Mouse (Mus musculus): ENCODE data around the gene Zfp704.

Gene Zfp704

DNA sequence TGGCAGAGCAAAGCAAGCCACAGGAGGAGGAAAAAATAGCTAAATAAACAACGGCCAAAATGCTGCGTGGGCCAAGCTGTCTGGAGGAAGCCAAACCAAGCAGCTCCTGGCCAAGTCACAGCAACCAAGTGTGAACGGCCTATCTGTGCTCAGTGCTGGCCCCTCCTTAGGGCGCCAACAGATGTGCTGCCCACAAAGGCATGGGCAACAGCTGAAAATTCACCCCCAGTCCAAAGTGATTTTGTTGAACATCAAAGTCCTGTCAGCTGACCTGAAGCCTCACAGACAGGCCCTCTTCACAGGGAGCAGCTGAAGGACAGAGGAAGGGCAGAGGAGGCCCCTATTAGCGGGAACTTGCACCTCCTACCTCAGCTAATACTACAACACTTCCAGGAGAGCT lies 148.2 kb downstream of the Zfp704 start:
- no peak for DNase-seq (ENCODE audit: low spot score in 2 of 2)

DNA sequence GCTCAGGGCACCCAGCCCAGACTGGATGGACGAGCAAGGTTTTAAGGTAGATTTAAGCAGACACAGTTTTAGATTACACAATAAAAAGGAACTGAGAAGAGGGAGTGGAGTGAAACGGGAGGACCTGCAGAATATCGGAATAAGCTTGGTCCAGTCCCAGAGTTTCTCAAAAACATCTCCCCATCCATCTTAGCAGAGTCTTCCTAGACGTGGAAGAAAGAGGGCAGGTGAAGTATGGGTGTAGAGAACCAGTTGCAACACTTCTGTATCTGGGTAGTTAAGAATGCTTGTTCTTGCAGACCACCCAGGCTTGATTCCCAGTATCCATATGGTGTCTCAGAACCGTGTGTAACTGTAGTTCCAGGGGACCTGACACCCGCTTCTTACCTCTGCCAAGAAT lies 149.6 kb downstream of the Zfp704 start:
- DNase-seq (ENCODE audit: low spot score in 2 of 2) = no peak

DNA sequence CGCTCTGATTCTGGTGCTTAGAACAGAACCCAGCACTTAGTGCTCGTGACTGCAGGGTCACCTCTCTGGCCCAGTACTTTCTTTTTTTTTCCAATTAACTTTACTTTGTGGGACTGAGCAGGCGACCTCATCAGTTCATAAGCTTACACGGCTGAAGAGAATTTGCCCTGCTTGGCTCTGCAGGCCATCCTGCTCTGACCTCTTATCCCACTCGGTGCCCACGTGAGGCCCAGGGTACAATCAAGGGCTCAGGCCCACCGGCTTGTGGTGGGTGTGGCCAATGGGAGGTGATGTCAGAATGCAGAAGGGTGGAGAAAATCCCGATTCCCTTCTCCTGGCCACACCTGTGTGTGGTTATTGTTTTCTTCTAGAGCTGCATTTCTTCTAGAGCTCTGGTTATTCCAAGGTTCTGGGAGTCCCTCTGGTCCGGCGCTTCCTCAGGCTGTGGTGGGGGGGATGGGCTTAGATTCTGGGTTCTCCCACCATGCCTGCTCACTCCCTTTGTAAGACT lies 153.4 kb downstream of the Zfp704 start:
- no peak for DNase-seq (ENCODE audit: low spot score in 2 of 2)

DNA sequence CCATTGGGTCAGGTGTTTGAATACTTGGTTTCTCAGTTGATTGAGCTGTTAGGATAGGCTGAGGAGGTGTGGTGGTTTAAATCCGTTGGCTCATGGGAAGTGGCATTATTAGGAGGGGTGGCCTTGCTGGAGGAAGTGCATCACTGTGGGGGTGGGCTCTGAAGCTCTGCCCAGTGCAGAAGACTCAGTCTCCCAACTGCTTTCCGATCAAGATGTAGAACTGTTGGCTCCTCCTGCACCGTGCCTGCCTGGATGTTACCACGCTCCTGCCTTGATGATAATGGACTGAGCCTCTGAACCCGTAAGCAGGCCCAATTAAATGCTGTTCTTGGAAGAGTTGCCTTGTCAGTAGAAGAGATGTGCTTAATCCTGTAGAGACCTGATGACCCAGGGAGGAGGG lies 154.5 kb downstream of the Zfp704 start:
- DNase-seq (ENCODE audit: low spot score in 2 of 2) = no peak

DNA sequence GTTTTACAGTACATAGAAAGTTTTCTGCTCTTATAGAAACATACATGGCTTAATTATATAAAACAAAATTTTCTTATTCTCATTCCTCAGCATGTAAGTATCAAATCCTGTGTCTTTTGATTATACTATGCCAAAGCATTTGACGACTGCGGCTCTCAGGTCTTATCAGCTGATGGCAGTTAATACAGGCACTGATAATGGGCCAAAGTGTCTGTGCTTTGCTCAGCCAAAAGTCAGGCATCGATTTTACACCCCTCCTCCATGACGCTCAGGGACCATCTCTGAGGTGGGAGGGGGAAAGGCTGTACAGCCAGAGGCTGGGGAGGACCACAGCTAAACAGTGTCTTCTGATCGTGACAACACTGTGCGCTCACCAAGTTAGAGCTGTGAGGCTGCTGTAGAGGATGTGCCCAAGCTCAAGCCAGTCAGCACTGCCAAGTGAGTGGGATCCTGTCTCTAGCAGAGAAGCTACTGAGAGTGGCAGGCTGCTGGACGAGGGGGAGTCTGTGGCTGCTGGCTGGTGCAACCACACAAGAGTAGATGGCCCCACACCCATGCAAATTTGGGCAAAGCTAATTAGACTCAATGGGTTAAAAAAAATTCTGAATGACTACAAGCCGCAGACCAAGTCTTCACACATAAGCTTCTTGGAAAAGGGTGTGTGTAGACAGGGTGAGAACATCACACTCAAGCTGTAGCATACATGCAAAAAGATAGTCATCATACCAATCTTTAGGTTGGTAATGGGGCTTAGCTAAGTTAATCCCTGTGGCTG lies 155.1 kb downstream of the Zfp704 start:
- no peak for DNase-seq (ENCODE audit: low spot score in 2 of 2)

DNA sequence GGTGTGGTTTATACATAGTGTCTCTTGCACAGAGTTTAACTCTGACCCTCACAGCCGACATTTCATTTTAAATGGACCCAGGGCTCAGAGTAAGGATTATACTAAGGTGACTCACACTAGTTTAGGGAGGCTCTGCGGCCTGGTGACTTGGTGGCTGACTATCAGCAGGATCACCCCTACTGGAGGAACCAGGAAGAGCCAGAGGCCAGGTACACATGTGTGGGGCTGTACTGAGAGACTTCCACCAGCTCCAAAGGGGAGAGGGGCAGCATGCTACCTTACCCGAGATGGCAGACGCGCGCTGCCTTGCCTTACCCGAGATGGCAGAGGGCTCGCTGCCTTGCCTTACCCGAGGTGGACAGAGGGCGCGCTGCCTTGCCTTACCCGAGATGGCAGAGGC lies 159.4 kb downstream of the Zfp704 start:
- DNase-seq (ENCODE audit: low spot score in 2 of 2) = no peak

DNA sequence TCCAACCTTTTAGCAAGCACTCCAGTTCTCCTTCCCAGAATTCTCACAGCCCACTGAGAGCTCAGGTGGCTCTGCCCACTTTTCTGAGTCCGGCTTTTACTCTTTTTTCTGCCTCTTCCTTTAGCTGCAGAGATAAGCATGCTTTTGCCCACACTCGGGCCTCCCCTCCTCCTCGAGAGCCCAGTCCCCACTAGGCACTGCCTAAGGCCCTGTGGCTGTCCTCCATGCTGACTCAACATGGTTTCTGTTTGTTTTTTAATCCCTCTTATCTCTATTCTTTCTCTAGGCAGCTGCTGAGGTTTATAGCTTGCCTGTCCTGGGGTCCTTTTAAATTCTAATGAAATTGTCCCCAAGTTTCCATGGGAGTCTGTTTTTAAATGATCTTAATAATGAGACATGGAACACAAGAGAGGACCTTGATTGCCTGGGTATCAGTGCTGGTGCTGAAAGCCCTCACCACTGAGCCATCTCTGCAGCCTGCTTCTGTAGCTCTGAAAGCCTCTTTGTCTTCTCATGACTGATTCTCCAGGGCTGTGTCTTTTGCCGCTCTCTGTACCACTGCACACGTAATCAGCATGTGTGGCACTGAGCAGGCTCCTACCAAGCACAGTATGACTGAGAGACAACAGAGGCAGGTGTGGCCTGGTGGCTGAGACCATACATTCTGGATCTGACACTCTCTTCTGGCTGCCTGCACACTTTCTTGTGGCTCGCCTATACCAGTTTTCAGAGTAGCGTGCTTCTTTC lies 160.5 kb downstream of the Zfp704 start:
- DNase-seq (ENCODE audit: low spot score in 2 of 2) = no peak

DNA sequence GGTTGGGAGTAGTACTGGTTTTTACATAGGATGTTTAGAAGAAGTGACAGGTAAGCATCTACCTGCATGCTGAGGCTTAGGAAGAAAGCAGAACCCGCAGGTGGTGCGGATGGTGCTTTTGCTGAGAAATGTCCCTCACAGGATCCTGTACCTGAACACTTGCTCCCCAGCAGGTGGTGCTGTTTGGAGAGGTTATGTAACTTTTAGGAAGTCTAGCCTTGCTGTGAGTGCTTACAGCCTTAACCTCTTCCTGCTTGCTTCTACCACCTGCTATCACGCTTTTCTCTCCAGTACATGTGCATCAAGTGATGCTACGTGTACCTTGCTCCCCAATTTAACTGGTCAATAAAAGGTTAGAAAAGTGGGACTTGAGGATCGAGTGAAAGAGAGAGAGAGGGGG lies 161.3 kb downstream of the Zfp704 start:
- DNase-seq (ENCODE audit: low spot score in 2 of 2) = no peak

DNA sequence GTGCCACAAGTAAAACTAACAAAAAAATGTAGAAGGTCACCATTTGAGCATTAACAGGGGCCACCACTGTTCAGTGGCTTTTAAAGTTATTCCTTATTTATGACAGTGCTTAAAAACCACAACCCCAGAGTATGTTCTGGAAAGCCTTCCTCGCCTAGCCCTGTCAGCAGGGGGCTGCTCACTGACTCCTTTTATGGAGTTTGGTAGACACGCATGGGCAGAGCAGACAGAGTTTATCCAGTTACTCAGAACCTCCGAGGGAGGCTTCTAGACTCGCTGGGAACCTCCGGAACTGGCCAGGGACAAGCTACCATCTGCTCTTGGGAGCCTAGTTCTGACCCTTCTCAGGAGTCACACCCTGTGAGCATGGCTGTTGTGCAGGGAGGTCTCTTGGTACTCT lies 165.3 kb downstream of the Zfp704 start:
- no peak for DNase-seq (ENCODE audit: low spot score in 2 of 2)

DNA sequence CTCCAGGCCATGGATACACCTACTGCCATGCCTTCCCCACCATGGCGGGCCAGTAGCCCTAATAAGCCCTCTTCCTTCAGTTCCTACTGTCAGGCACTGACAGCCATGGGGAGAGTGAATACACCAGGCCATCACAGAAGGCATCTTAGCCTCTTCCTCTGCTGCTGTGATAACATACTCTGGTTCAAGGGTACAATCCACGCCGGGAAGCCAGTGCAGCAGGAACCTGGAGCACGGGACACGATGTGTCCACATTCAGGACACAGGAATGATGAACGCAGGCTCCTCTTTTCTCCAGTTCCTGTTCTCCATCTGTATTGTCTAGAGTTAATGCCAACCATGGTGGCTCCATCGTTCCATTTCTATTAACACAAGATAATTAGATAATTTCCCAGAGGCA lies 165.9 kb downstream of the Zfp704 start:
- no peak for DNase-seq (ENCODE audit: low spot score in 2 of 2)

DNA sequence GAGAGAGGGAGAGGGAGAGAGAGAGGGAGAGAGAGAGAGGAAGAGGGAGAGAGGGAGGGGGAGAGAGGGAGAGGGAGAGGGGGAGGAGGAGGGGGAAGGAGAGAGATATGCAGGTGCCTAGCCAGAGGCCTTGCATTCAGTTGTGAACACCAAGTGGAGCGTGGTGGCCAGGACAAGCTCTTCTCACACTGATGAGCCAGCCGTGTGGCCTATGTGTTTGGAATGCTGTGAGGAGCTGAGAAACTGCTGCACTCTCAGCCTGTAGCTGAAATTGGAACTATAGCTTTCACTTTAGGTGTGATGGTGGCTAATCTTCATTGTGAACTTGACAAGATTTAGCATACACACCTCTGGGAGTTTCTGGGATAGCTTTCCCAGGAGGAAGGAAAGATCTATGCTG lies 166.4 kb downstream of the Zfp704 start:
- DNase-seq (ENCODE audit: low spot score in 2 of 2) = no peak

DNA sequence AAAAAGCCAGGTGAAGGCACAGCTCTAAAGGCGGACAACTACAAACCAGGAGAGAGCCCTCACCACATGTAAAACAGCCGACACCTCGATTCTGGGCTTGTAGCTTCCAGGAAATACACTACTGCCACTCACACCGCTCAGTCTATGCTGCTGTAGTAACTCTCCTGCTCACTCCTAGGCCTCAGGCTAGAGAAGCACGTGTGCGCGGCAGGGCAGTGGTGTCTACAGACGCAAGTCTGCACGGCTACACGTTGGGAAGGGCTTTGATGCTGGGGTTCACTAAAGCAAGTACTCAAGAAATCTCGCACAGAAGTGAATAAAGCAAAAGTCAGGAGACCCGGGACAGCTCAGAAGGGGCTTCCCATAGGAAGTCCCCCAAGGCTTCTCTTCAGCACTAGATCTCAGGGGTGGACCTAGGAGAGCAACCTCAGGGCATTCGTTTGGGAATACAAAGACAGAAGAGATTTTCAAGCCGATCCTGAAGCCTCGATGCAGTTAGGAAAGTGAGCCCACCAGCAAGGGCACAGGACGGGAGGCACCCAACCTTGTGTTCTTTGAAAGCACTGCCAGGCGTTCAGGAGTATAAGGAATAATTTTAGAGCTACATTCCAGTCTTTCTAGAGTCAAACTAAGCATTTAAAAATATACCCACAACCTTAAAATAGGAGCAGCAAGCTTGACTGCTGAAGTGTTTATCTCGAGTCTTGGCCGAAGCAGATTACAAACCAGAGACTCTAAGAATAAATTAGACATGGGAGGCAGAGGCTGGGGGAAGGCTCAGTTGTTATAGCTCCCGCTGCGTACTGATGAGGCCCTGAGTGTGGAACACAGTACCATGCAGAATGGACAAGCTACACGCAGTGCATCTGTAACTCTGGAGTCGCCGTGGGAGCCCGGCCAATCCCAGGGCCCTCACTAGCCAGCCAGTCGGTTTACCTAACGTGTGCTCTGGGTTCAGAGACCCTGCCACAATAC lies 168.0 kb downstream of the Zfp704 start:
- DNase-seq (ENCODE audit: low spot score in 2 of 2) = no peak

DNA sequence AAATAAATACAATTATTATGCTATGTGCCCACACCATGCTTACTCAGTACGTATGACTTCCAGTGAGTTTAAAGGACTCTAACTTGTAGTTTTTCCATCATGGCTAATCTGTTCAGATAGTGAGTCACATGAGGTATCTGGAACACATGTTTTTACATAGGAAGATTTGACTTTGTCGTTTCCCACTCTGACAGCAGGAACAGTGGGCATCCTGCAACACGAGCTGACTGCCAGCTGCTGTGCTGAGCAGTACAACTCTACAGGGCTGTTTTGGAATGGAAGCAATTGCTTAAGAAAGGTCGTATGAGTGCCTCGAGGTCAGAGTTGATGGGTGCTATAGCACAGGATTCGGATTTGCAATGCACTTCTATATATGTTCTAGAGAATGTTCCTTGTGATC lies 169.4 kb downstream of the Zfp704 start:
- DNase-seq (ENCODE audit: low spot score in 2 of 2) = no peak

DNA sequence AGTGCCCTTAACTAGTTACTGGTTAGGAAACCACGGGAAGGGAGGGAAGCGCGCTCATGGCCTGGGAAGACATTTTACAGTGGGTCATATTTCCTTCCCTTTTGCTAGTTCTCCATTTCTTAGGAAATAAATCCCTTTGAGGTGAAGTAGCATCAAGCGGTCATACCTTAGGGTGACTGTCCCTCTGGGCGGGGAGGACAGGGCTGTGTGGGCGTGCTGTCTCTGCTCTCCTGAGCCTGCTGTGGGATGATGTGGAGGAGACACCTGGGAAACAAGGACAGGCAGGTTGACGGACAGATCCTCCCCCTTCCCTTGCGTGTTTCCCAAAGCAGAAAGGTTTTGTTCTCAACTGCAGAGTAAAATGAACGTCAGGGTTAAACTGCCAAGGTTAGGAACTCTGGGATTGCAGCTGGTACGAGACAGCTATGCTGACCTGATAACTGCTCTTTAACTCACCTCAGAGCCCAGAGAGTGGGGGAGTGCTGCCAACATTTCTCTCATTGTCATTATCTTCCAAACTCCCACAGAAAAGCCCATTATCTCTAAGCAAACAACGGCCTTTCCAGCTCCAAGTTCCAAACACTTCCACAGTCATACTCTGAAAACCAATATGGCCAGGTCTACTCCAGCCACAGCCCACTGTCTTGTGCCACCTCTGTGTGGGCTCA lies 170.1 kb downstream of the Zfp704 start:
- no peak for DNase-seq (ENCODE audit: low spot score in 2 of 2)

DNA sequence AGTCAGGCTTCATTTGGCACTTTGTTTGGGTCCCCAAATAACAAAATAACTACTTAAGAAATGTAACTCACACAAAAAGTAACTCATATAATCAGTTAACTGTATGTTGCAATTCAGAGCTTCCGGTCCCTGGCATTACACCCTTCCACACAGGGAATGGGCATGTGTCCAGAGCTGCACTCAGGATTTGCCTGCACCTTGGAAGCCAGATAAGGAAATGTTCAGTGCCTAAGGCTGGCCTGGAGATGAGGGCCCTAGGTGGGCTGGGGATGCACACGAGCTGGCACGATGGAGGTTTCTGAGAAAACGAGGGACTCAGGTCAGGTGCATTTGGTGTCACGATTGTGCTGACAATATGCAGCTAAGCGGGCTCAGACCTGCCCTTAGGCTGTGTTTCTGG lies 173.6 kb downstream of the Zfp704 start:
- DNase-seq (ENCODE audit: low spot score in 2 of 2) = no peak

DNA sequence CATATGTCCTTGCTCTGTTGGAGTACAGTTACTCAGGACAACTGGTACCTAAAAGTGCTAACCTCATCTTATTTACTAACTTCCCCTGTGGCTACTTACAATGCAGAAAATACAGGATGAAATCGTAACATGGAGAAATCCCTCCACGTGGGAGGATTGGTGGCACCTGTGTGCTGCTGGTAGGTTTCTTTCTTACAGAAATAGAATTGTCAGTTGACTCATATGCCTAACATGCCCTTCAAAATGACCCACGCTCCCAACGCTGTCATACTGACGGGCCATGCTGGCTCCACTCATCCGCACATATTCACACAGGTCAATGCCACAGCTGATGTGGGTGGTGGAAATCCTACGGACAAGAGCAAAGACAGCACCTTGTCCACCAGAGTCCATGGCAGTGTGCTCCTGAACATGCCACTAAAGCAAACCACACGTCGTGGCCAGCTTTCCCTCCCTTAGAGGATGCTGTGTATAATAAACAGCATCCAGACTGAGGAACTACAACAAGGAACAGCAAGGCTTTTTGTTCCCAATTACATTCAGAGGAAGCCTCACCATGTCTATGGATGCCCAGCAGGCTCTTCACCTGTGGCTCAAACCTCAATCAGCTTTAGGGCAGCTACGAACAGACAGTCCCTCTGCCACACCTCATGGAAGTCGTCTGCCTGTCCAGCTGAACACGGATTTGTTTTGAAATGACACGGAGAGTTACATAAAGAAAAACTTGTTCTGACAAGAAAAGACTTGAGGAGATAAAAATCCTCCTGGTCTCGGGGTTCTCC lies 175.3 kb downstream of the Zfp704 start:
- no peak for DNase-seq (ENCODE audit: low spot score in 2 of 2)

DNA sequence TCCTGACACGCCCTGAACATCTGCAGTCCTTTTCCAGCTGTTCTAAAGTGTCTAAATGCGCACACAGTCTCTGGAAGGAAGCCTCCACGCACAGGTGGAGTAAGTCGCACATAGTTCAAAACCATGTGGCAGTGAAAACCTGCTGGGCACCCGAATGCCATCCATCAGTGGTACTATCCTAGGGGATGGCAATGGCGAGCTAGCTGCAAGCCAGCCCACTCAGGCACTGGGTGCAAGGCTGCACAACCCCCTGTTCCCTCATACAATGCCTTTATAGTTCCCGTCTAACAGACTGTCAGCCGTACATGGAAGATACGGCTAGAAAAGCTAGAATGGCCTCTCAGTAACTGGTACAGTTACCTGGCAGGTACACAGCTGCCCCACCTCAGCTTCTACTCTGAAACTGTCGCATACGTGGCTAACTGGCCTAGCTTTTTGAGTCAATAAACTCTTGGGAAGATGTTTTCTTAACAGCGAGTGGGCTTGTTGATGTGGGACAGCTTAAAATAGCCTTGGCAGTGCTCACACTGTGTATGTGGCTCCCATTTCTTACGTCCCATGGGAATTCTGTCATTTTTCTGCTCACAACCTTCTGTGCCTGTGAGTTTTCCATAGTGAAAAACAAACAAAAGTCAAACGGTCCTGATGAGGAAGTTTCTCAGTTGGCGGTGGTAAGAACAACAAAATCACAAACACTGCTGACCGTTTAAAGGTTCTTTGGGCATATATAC lies 176.9 kb downstream of the Zfp704 start:
- no peak for DNase-seq (ENCODE audit: low spot score in 2 of 2)

DNA sequence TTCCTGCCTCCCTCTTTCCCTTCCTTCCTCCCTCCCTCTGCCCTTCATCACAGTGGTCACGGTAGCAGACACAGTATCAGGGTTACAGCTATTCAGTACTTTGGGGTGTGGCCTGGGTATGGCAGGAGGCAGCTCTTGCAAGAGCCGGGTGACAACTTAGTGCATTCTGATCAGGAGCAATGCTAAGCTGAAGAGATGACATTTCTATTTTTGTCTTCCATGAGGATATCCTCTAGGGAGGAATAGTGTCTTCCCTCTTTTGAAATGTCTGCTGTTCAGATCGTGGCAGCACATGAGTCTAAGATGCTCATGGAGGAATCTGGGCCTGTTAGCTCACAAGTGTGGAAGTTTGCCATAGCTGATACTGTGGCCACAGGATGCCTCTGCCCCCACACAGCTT lies 177.7 kb downstream of the Zfp704 start:
- DNase-seq (ENCODE audit: low spot score in 2 of 2) = no peak

DNA sequence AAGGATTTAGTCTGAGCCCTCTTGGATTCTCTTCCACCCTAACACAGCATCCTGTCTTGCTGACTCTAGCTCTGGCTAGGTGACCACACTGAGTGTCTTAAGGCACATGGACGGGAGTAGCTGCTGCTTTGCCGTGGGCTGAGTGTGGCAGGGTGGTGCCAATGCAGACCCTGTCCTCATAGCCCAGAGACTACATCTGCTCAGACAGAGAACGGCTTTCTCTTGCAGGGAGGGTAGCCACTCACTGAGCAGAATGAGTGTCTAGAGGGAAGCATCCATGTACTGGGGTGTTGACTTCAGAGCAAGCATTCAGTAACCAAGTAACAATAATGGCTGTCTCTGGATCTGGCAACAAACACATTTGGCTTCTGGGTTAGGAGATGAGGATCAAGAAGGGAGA lies 179.9 kb downstream of the Zfp704 start:
- DNase-seq (ENCODE audit: low spot score in 2 of 2) = no peak

DNA sequence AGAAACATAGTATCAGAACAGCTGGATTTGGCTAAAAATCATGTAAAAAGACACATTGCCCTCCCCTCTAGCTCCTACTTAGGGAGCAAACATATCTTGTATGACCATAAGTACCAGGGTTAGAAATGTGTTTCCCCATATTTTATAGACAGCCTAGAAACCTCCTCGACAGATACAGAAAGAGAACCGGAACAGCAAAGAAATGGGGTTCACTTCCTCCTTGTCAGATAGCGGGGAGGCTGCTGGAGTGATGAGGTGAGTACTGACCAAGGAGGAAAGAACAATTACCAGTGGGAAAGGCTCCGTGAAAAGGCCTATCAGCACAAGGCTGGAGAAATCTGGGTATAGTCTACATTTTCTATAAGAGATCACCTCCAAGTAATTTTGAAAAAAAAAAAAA lies 182.1 kb downstream of the Zfp704 start:
- DNase-seq (ENCODE audit: low spot score in 2 of 2) = no peak

All from spleen, postnatal 14 days (tissue).